Mouse (Mus musculus) urinary bladder, postnatal 25 days (tissue): ENCODE data around the gene Rad9b.

Experiments used
- DNase-seq: peaks from one replicate; pipeline ENCODE4 v3.0.0; 2022; ENCODE audit warnings: low spot score

Gene Rad9b

DNA sequence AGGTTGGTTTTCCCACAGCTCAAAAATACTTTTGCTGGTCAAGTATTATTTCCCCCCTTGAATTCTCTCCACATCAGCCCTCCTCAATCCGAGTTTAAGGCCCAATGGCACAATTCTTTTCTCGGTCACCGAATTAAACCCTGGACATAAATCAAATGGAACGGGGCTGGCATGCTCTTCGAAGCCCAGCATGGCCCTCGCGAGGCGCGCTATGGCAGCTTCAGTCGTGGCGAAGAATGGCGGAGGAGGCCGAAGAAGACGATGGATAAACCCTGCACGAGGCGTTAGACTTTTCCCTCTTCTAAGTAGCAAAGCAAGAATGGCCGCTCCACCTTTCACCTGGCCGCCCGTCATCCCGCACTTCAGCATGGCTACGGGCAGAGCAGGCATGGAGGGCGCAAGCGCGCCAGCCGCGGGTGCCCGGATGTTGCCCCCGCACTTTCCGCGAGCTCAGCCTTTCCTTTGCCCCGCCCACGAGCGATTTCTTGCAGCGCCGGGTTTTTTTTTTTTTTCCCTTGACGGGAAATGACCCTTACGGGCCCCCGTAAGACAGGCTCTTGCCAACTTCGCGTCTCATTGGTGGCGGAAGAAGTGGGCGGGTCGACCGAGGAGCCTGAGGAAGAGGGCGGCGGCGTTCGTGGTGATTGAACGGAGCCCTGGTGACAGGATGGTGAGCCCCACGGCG is at the start of gene Rad9b, which contains the start of gene Vps29:
TSS of gene Rad9b (minus strand) at position 427 of the 685 bp plus-strand sequence.
TSS of gene Vps29 (plus strand) at position 563 of the 685 bp plus-strand sequence.
- DNase-seq, result peak; percentile 98

DNA sequence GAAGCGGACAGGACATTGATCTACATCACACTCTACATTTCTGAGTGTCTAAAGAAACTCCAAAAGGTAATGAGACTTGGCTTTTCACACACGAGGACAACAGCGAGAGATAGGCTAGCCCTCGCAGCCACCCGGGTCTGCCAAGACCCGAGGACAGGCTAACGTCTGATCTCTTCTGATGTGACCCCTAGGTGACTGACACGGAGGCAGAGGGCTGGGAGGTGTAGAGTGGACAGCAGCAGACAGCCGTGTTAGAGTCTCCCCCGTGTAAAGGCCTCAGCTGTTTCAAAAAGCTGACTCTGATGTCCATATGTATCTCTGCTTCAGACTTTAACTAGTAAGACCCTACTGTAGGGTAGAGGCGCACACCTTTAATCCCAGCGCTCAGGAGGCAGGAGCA is 49.3 kb upstream of the Rad9b start:
- no peak for DNase-seq

- DNase-seq, result no peak
Observed at GRCm38 (mm10) chr5:122402772-122403171, 48.7 kb upstream of the Rad9b start.

DNA sequence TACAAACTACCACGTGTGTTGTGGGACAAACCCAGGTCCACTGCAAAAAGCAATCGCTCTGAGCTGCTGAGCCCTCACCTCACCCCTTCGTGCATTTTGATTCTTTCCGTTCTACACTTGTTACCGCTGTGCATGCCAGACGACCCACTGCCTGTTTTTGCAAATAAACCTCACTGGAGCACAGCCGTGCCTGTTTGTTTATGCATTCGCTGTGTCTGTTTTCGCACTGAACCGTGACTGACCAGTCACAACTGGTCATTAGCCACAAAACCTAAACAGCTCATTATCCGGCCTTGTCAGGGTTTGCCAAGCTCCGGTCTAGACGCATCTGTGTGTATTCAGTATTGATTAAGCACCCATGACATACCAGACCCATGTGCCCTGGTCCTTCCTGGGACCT is 48.1 kb upstream of the Rad9b start:
- DNase-seq, result no peak

GRCm38 (mm10) chr5:122401303-122401640 is 47.2 kb upstream of the Rad9b start:
- DNase-seq, result peak; percentile 76

- no peak for DNase-seq
Observed at GRCm38 (mm10) chr5:122400628-122401302, 46.7 kb upstream of the Rad9b start.

DNA sequence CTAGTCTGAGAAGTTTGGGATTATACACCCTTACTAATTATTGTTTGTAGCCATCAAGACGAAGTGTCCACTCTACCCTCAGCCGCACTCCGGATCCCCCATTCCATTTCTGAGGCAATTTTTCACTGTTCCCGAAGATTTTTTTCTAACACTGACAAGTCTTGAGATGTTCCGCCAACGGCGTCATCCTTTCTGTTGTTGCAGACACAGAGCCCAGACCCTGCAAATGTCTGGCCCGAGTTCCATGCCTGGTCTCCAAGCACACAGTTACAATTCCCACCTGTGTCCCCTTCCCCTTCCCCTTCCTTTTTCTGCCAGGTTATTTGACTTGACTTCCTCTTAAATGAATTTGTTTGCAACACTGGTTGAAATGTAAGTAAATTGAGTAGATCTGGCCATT is 45.8 kb upstream of the Rad9b start:
- DNase-seq, result no peak

- DNase-seq, result no peak
Observed at GRCm38 (mm10) chr5:122397495-122397894, 43.5 kb upstream of the Rad9b start.

- no peak for DNase-seq
Observed at GRCm38 (mm10) chr5:122396791-122397190, 42.8 kb upstream of the Rad9b start.

DNA sequence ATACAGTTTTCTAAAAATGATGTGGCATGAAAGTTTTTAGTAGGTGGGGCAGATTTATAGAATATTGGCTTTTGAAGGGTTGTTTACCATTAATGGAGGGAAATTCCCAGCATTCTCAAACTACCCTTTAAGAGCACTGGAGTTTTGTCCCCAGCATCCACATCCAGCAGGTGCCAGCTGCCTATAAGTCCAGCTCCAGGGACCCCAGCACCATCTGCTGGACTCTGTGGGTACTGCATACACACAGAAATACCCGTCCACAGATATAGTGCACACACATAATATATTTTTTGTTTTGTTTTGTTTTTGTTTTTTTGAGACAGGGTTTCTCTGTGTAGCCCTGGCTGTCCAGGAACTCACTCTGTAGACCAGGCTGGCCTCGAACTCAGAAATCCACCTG is 39.9 kb upstream of the Rad9b start:
- peak; percentile 68 for DNase-seq

- no peak for DNase-seq
Observed at GRCm38 (mm10) chr5:122392227-122393004, 38.4 kb upstream of the Rad9b start.

DNA sequence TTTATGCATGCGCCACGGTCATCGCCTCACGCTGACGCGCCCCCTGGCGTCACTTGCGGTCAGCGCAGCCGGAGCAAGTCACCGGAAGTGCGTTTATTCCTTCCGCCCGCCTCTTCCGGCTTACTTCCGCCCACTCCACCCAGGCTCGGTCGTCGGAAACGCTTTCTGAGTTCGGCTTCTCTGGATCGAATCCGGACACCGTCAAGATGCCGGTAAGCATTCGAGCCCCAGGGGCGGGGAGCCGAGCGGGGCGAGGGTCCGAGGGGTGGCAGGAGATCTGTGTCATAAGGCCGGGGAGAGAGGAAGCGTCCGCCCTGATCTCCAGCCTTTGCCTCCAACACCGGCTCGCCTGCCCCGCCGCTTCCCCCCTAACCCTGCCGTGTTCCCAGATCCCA is 37.8 kb upstream of the Rad9b start, which contains the start of gene Arpc3:
TSS of gene Arpc3 (plus strand) at position 93 of the 395 bp plus-strand sequence.
- peak; percentile 91 for DNase-seq

- no peak for DNase-seq
Observed at GRCm38 (mm10) chr5:122391178-122391785, 37.2 kb upstream of the Rad9b start.

- DNase-seq, result no peak
Observed at GRCm38 (mm10) chr5:122390671-122391070, 36.6 kb upstream of the Rad9b start.

DNA sequence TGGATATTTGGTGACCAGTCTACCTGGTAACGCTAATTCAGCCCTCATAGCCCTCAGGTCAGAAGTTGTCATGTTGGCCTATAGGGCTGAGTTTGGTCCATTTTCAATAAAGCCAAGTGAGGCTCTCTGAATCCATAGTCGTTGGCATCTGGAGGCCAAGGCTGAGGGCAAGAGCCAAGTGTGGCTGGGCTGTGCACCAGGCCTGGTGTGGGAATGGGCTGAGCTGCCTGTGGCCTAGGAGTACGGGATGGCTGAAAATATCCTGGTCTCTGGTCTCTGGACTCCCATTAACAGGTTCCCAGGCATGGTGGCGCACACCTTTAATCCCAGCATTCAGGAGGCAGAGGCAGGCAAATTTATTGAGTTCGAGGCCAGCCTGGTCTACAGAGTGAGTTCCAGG is 36.0 kb upstream of the Rad9b start:
- no peak for DNase-seq

GRCm38 (mm10) chr5:122379374-122380155 is 25.5 kb upstream of the Rad9b start:
- peak; percentile 59 for DNase-seq

- no peak for DNase-seq
Observed at GRCm38 (mm10) chr5:122378171-122378570, 24.1 kb upstream of the Rad9b start.

GRCm38 (mm10) chr5:122377101-122377833 is 23.2 kb upstream of the Rad9b start:
- DNase-seq, result no peak

GRCm38 (mm10) chr5:122372878-122373277 is 18.8 kb upstream of the Rad9b start:
- no peak for DNase-seq

- peak; percentile 99 for DNase-seq
Observed at GRCm38 (mm10) chr5:122372192-122372769, 18.2 kb upstream of the Rad9b start, which contains the start of gene Fam216a. Gene Fam216a, minus strand, starts transcription at chr5:122372364.
